In the genomic region with DNA sequence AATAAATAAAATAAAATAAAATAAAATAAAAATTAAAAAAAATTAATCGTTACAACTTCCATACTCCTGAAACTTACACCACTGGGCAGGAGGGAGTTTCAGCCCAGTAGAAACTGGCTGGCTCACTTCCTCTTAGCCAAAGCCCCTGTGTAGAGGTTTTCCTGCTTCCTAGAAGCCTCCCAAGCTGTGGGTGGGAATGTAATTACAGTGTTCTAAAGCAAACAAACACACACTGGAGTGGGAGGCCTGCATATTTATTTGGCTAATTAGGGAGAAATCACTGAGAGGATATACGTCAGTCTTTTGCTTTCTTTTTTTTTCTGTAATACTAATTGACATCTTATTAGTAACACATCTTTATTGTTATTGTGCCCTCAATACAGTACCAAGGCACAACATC, we compare ENCODE assay signal across 20 mouse cellular contexts.
"Had no signal": no experiment of that assay in that cellular context is flagged by ENCODE, and none has a peak within 500 bp of the region (broad histone marks: within the 10 kb centered on the region; RNA-seq: fewer than 3 reads in every experiment).

No protein-coding gene starts in this region.

- H3K4me1 ChIP-seq: limb, embryonic 13.5 days; liver, embryonic 12.5 days; liver, embryonic 15.5 days; lung, embryonic 15.5 days; megakaryocyte, embryonic 14.5 days; midbrain, embryonic 10.5 days; neural tube, embryonic 12.5 days; neural tube, embryonic 15.5 days had no signal

- H3K4me2 ChIP-seq: limb, embryonic 13.5 days; liver, embryonic 12.5 days; liver, embryonic 15.5 days; lung, embryonic 15.5 days; neural tube, embryonic 12.5 days; neural tube, embryonic 15.5 days had no signal

- ATAC-seq: liver, embryonic 12.5 days had no signal

- H3K27me3 ChIP-seq: limb, embryonic 13.5 days; liver, embryonic 12.5 days; liver, embryonic 15.5 days; lung, embryonic 15.5 days; megakaryocyte, embryonic 14.5 days; neural tube, embryonic 12.5 days; neural tube, embryonic 15.5 days had no signal

- H3K9ac ChIP-seq: limb, embryonic 13.5 days; liver, embryonic 12.5 days; liver, embryonic 15.5 days; lung, embryonic 15.5 days; neural tube, embryonic 12.5 days; neural tube, embryonic 15.5 days had no signal

- H3K4me3 ChIP-seq: layer of hippocampus, adult 2 months; limb, embryonic 10.5 days; limb, embryonic 13.5 days; liver, embryonic 12.5 days; liver, embryonic 15.5 days; lung, embryonic 15.5 days; megakaryocyte, embryonic 14.5 days; midbrain, embryonic 10.5 days; neural tube, embryonic 12.5 days; neural tube, embryonic 15.5 days had no signal

- H3K27ac ChIP-seq: layer of hippocampus, adult 2 months; limb, embryonic 10.5 days; limb, embryonic 13.5 days; liver, embryonic 12.5 days; liver, embryonic 15.5 days; lung, embryonic 15.5 days; midbrain, embryonic 10.5 days; neural tube, embryonic 12.5 days; neural tube, embryonic 15.5 days had no signal

- H3K9me3 ChIP-seq: limb, embryonic 10.5 days; limb, embryonic 13.5 days; liver, embryonic 12.5 days; liver, embryonic 15.5 days; lung, embryonic 15.5 days; midbrain, embryonic 10.5 days; neural tube, embryonic 12.5 days; neural tube, embryonic 15.5 days had no signal

- DNase-seq: kidney, adult 9 months; kidney, postnatal 25 days; layer of hippocampus, adult 9-11 months; liver; lung, adult 18-20 months; lung, postnatal 10 days; lung, postnatal 36 days; midbrain, embryonic 14.5 days; thymus, adult 18-20 months; thymus, postnatal 36 days had no signal

- H3K36me3 ChIP-seq: limb, embryonic 10.5 days; limb, embryonic 13.5 days; liver, embryonic 12.5 days; liver, embryonic 15.5 days; lung, embryonic 15.5 days; midbrain, embryonic 10.5 days; neural tube, embryonic 12.5 days; neural tube, embryonic 15.5 days had no signal
